Comparison of ENCODE assay signal across 10 mouse cellular contexts in genomic region chr10:80773816-80774215, GRCm38 (mm10). TPM values are rescaled to one million over a fixed set of nuclear protein-coding genes. Genes with fewer than 3 reads are reported as not detected.
A peak's percentile ranks its signal among the peaks of the same experiment; 100 is the strongest.
DNase-seq lines count a peak whose midpoint lies in the region; ATAC-seq and TF ChIP-seq lines count a peak whose summit lies in the region.
"Had no signal": no experiment of that assay in that cellular context is flagged by ENCODE, and none has a peak within 500 bp of the region (broad histone marks: within the 10 kb centered on the region; RNA-seq: fewer than 3 reads in every experiment).

No protein-coding gene starts in this region.

- no peaks in the 10 kb centered on the region for H3K9me3 ChIP-seq in forebrain, embryonic 13.5 days (replicated peaks)
- H3K9me3 ChIP-seq in forebrain, embryonic 12.5 days, result no peaks in the 10 kb centered on the region
- no peaks in the 10 kb centered on the region for H3K9me3 ChIP-seq in forebrain, embryonic 16.5 days (ENCODE audit: control insufficient read depth, low read length)
- H3K9me3 ChIP-seq: midbrain, embryonic 13.5 days had no signal

- H3K4me2 ChIP-seq in forebrain, embryonic 13.5 days, result no peak overlapping the region
- no peak overlapping the region for H3K4me2 ChIP-seq in forebrain, embryonic 12.5 days
- H3K4me2 ChIP-seq in forebrain, embryonic 16.5 days (ENCODE audit: low read length), result no peak overlapping the region
- H3K4me2 ChIP-seq: midbrain, embryonic 13.5 days had no signal

- H3K36me3 ChIP-seq in forebrain, embryonic 13.5 days (ENCODE audit: poor library complexity, severe bottlenecking), result peaks cover 100% of the 10 kb centered on the region
- peaks cover 97% of the 10 kb centered on the region for H3K36me3 ChIP-seq in forebrain, embryonic 12.5 days (replicated peaks)
- peaks cover 47% of the 10 kb centered on the region for H3K36me3 ChIP-seq in forebrain, embryonic 16.5 days (ENCODE audit: control insufficient read depth, insufficient read depth)
- H3K36me3 ChIP-seq in macrophage (ENCODE audit: inconsistent target), result peaks cover 88% of the 10 kb centered on the region

- H3K79me2 ChIP-seq in macrophage (ENCODE audit: inconsistent target), result peaks cover 11% of the 10 kb centered on the region; the same call in 1 of the 2 replicates

- H3K27ac ChIP-seq in forebrain, embryonic 13.5 days, result peak overlapping the region; percentile 48
- no peak overlapping the region; the same call in 1 of the 2 replicates for H3K27ac ChIP-seq in forebrain, embryonic 12.5 days
- H3K27ac ChIP-seq in layer of hippocampus, adult 2 months, result peak overlapping the region; percentile 87
- H3K27ac ChIP-seq in forebrain, embryonic 16.5 days (ENCODE audit: low read length), result peak overlapping the region; percentile 77
- peak overlapping the region; percentile 29 for H3K27ac ChIP-seq in macrophage
- H3K27ac ChIP-seq: midbrain, embryonic 13.5 days had no signal

- no peak overlapping the region for H3K4me3 ChIP-seq in forebrain, embryonic 13.5 days
- H3K4me3 ChIP-seq in forebrain, embryonic 12.5 days (replicated peaks), result no peak overlapping the region
- no peak overlapping the region for H3K4me3 ChIP-seq in layer of hippocampus, adult 2 months
- H3K4me3 ChIP-seq in forebrain, embryonic 16.5 days (replicated peaks; ENCODE audit: low read length), result no peak overlapping the region
- no peak overlapping the region for H3K4me3 ChIP-seq in macrophage (ENCODE audit: inconsistent target)
- H3K4me3 ChIP-seq: midbrain, embryonic 13.5 days had no signal

- H3K9ac ChIP-seq in forebrain, embryonic 13.5 days, result peak overlapping the region; percentile 26; the same call in 1 of the 2 replicates
- H3K9ac ChIP-seq in forebrain, embryonic 12.5 days, result no peak overlapping the region
- H3K9ac ChIP-seq in forebrain, embryonic 16.5 days (replicated peaks; ENCODE audit: low read depth, low read length), result no peak overlapping the region
- H3K9ac ChIP-seq: liver, embryonic 14.5 days; midbrain, embryonic 13.5 days had no signal

- H3K4me1 ChIP-seq in forebrain, embryonic 13.5 days, result peaks cover 7% of the 10 kb centered on the region; the same call in 1 of the 2 replicates
- H3K4me1 ChIP-seq in forebrain, embryonic 12.5 days, result no peaks in the 10 kb centered on the region
- peaks cover 7% of the 10 kb centered on the region for H3K4me1 ChIP-seq in forebrain, embryonic 16.5 days (replicated peaks; ENCODE audit: control insufficient read depth, insufficient read depth, low read length)
- H3K4me1 ChIP-seq: midbrain, embryonic 13.5 days had no signal

- ATAC-seq in forebrain, embryonic 13.5 days, result no peak
- no peak for ATAC-seq in forebrain, embryonic 12.5 days (ENCODE audit: low FRiP score)
- no peak for ATAC-seq in forebrain, embryonic 16.5 days
- no peak for ATAC-seq in monocyte, adult 5-6 weeks (replicated peaks; ENCODE audit: insufficient number of reproducible peaks, low FRiP score, low TSS enrichment, poor library complexity, severe bottlenecking)

- WGBS in forebrain, embryonic 13.5 days, result 85% methylated on average over 5 of the region's 5 CpGs
- 88% methylated on average over 5 of the region's 5 CpGs for WGBS in forebrain, embryonic 12.5 days
- 90% methylated on average over 5 of the region's 5 CpGs for WGBS in forebrain, embryonic 16.5 days
- WGBS in macrophage (ENCODE audit: missing documents), result 71% methylated on average over 5 of the region's 5 CpGs

- no peak for DNase-seq in layer of hippocampus, adult 2 months (ENCODE audit: low spot score in 2 of 2)
- no peak for DNase-seq in layer of hippocampus, postnatal 25 days (ENCODE audit: extremely low spot score in 1 of 2, low spot score in 1 of 2)
- no peak for DNase-seq in thymus, postnatal 10 days (ENCODE audit: low spot score in 2 of 2)

- no peaks in the 10 kb centered on the region for H3K27me3 ChIP-seq in forebrain, embryonic 13.5 days
- H3K27me3 ChIP-seq in forebrain, embryonic 12.5 days, result no peaks in the 10 kb centered on the region
- no peaks in the 10 kb centered on the region for H3K27me3 ChIP-seq in forebrain, embryonic 16.5 days (replicated peaks; ENCODE audit: control insufficient read depth, insufficient read depth, low read length)
- H3K27me3 ChIP-seq: midbrain, embryonic 13.5 days had no signal

- no peak for TF ChIP-seq CTCF in layer of hippocampus, adult 2 months (conservative IDR thresholded peaks at IDR 0.05)

RNA-seq across cellular contexts. Expression of gene Dot1l, which starts 18.8 kb away (rescaled TPM):
- polyA plus RNA-seq in forebrain, embryonic 13.5 days (2015; fragmentation: Nextera tagmentation; extraction: Ambion mirVana), result 19.9 and 21.1 TPM in 2 replicates
- polyA plus RNA-seq in forebrain, embryonic 12.5 days (2016; fragmentation: Nextera tagmentation; extraction: Ambion mirVana), result 27.6 and 28.2 TPM in 2 replicates
- 10 to 100 TPM; 52.0 to 63.6 TPM for total RNA-seq in layer of hippocampus, adult 2 months (2021)
- total RNA-seq in layer of hippocampus, postnatal 25 days (2021), result 10 to 100 TPM; 39.9 to 60.6 TPM
- 17.4 and 22.5 TPM in 2 replicates for polyA plus RNA-seq in forebrain, embryonic 16.5 days (2015; fragmentation: Nextera tagmentation; extraction: Ambion mirVana)
- total RNA-seq in macrophage (2018; cell fraction: chromatin; rRNA removed), result 100 to 1,000 TPM; 133 to 984 (median 197) TPM
- total RNA-seq in macrophage (2018; cell fraction: cytosol; rRNA removed), result 10 to 100 TPM; 15.7 to 74.8 (median 21.9) TPM
- 100 to 1,000 TPM in 14 of 26 experiments, 10 to 100 TPM in 12; 57.3 to 320 (median 104) TPM for total RNA-seq in macrophage (2018; cell fraction: nucleus; rRNA removed)
- 14.1 to 16.7 TPM (median 15.1 TPM) in 3 replicates for polyA plus RNA-seq in macrophage (2018)
- 5.2 to 17.7 TPM (median 6.3 TPM) in 3 replicates for total RNA-seq in monocyte, adult 5-6 weeks (2017)

RNA-seq across cellular contexts. Expression of gene Sf3a2, which starts 24.2 kb away (rescaled TPM):
- polyA plus RNA-seq in forebrain, embryonic 13.5 days (2015; fragmentation: Nextera tagmentation; extraction: Ambion mirVana), result 63.5 and 67.3 TPM in 2 replicates
- polyA plus RNA-seq in forebrain, embryonic 12.5 days (2016; fragmentation: Nextera tagmentation; extraction: Ambion mirVana), result 77.1 and 89.4 TPM in 2 replicates
- 10 to 100 TPM; 51.7 to 55.1 TPM for total RNA-seq in layer of hippocampus, adult 2 months (2021)
- total RNA-seq in layer of hippocampus, postnatal 25 days (2021), result 10 to 100 TPM; 46.2 to 52.0 TPM
- polyA plus RNA-seq in forebrain, embryonic 16.5 days (2015; fragmentation: Nextera tagmentation; extraction: Ambion mirVana), result 62.6 and 65.1 TPM in 2 replicates
- total RNA-seq in macrophage (2018; cell fraction: chromatin; rRNA removed), result 10 to 100 TPM; 16.2 to 58.3 (median 28.0) TPM
- total RNA-seq in macrophage (2018; cell fraction: cytosol; rRNA removed), result 10 to 100 TPM; 31.9 to 49.2 (median 40.5) TPM
- 10 to 100 TPM; 19.9 to 37.9 (median 26.5) TPM for total RNA-seq in macrophage (2018; cell fraction: nucleus; rRNA removed)
- polyA plus RNA-seq in macrophage (2018), result 30.3 to 61.7 TPM (median 44.0 TPM) in 3 replicates
- 9.4 to 23.3 TPM (median 10.7 TPM) in 3 replicates for total RNA-seq in monocyte, adult 5-6 weeks (2017)

RNA-seq across cellular contexts. Expression of gene Plekhj1, which starts 24.6 kb away (rescaled TPM):
- 141 and 151 TPM in 2 replicates for polyA plus RNA-seq in forebrain, embryonic 13.5 days (2015; fragmentation: Nextera tagmentation; extraction: Ambion mirVana)
- 152 and 156 TPM in 2 replicates for polyA plus RNA-seq in forebrain, embryonic 12.5 days (2016; fragmentation: Nextera tagmentation; extraction: Ambion mirVana)
- 10 to 100 TPM; 68.4 to 76.3 TPM for total RNA-seq in layer of hippocampus, adult 2 months (2021)
- total RNA-seq in layer of hippocampus, postnatal 25 days (2021), result 10 to 100 TPM; 63.6 to 71.6 TPM
- 129 and 143 TPM in 2 replicates for polyA plus RNA-seq in forebrain, embryonic 16.5 days (2015; fragmentation: Nextera tagmentation; extraction: Ambion mirVana)
- total RNA-seq in macrophage (2018; cell fraction: chromatin; rRNA removed), result 100 to 1,000 TPM in 19 of 26 experiments, 10 to 100 TPM in 7; 70.0 to 287 (median 127) TPM
- 10 to 100 TPM; 43.9 to 86.7 (median 64.5) TPM for total RNA-seq in macrophage (2018; cell fraction: cytosol; rRNA removed)
- total RNA-seq in macrophage (2018; cell fraction: nucleus; rRNA removed), result 100 to 1,000 TPM in 18 of 26 experiments, 10 to 100 TPM in 8; 82.6 to 189 (median 108) TPM
- 24.5 to 68.8 TPM (median 64.2 TPM) in 3 replicates for polyA plus RNA-seq in macrophage (2018)
- total RNA-seq in monocyte, adult 5-6 weeks (2017), result 29.4 to 59.3 TPM (median 41.3 TPM) in 3 replicates

RNA-seq across cellular contexts. Expression of gene Amh, which starts 31.2 kb away (rescaled TPM):
- polyA plus RNA-seq in forebrain, embryonic 13.5 days (2015; fragmentation: Nextera tagmentation; extraction: Ambion mirVana), result 0.13 TPM in 1 of 2 replicates, not detected in the other
- 0.15 TPM in 1 of 2 replicates, not detected in the other for polyA plus RNA-seq in forebrain, embryonic 12.5 days (2016; fragmentation: Nextera tagmentation; extraction: Ambion mirVana)
- 1 to 10 TPM; 2.7 to 5.3 TPM for total RNA-seq in layer of hippocampus, adult 2 months (2021)
- total RNA-seq in layer of hippocampus, postnatal 25 days (2021), result 1 to 10 TPM; 2.3 to 3.2 TPM
- polyA plus RNA-seq in forebrain, embryonic 16.5 days (2015; fragmentation: Nextera tagmentation; extraction: Ambion mirVana), result 0.15 TPM in 1 of 2 replicates, not detected in the other
- 1 to 10 TPM in 14 of 26 experiments, under 1 TPM in 11, not detected in 1; 0.54 to 2.5 (median 1.2) TPM for total RNA-seq in macrophage (2018; cell fraction: chromatin; rRNA removed)
- under 1 TPM in 7 of 26 experiments, not detected in 19; 0.05 to 0.15 (median 0.10) TPM for total RNA-seq in macrophage (2018; cell fraction: cytosol; rRNA removed)
- total RNA-seq in macrophage (2018; cell fraction: nucleus; rRNA removed), result 1 to 10 TPM in 5 of 26 experiments, under 1 TPM in 19, not detected in 2; 0.35 to 1.8 (median 0.64) TPM
- 0.15 TPM in 1 of 3 replicates, not detected in the others for polyA plus RNA-seq in macrophage (2018)
- not detected in 3 replicates for total RNA-seq in monocyte, adult 5-6 weeks (2017)
- polyA plus RNA-seq: midbrain, embryonic 13.5 days had no signal

RNA-seq across cellular contexts. Expression of gene Ap3d1, which starts 31.8 kb away (rescaled TPM):
- polyA plus RNA-seq in forebrain, embryonic 13.5 days (2015; fragmentation: Nextera tagmentation; extraction: Ambion mirVana), result 80.2 and 82.9 TPM in 2 replicates
- polyA plus RNA-seq in forebrain, embryonic 12.5 days (2016; fragmentation: Nextera tagmentation; extraction: Ambion mirVana), result 87.5 and 89.3 TPM in 2 replicates
- total RNA-seq in layer of hippocampus, adult 2 months (2021), result 100 to 1,000 TPM; 145 to 153 TPM
- 100 to 1,000 TPM; 128 to 143 TPM for total RNA-seq in layer of hippocampus, postnatal 25 days (2021)
- 101 and 102 TPM in 2 replicates for polyA plus RNA-seq in forebrain, embryonic 16.5 days (2015; fragmentation: Nextera tagmentation; extraction: Ambion mirVana)
- 100 to 1,000 TPM; 215 to 616 (median 362) TPM for total RNA-seq in macrophage (2018; cell fraction: chromatin; rRNA removed)
- total RNA-seq in macrophage (2018; cell fraction: cytosol; rRNA removed), result 100 to 1,000 TPM in 12 of 26 experiments, 10 to 100 TPM in 14; 69.8 to 127 (median 94.9) TPM
- 100 to 1,000 TPM; 117 to 321 (median 197) TPM for total RNA-seq in macrophage (2018; cell fraction: nucleus; rRNA removed)
- 92.5 to 126 TPM (median 111 TPM) in 3 replicates for polyA plus RNA-seq in macrophage (2018)
- total RNA-seq in monocyte, adult 5-6 weeks (2017), result 65.5 to 110 TPM (median 103 TPM) in 3 replicates
